In the genomic region with DNA sequence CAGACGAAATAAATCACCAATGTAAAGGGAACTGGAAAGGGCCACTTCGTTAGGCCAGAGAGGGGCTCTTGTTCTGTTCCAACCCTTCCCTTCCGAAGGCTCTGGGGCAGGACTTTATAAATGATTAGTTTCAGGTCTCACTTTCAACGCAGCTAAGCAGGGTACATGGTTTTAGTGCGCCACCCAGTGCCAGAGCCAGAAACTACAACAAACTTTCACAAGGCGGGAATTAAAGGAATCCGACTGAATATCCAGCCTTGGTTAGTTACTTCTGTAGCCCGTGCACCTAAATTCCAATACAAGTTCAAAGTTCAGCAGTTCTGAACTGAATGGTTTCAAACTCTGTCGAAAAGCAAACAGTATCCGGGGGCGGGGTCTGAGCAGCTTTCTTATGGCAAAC, we compare ENCODE assay signal across 8 mouse cellular contexts. TPM values are rescaled to one million over a fixed set of nuclear protein-coding genes. Genes with fewer than 3 reads are reported as not detected.
A peak's percentile ranks its signal among the peaks of the same experiment; 100 is the strongest.
DNase-seq lines count a peak whose midpoint lies in the region; ATAC-seq and TF ChIP-seq lines count a peak whose summit lies in the region.

No protein-coding gene starts in this region.

- no peaks in the 10 kb centered on the region for H3K27me3 ChIP-seq in intestine, postnatal 0 days (replicated peaks; ENCODE audit: control insufficient read depth, insufficient read depth, low read length)
- H3K27me3 ChIP-seq in limb, embryonic 10.5 days (ENCODE audit: low read depth, poor library complexity, severe bottlenecking) = 0 out of 2 replicates have a peak, but pooled peaks cover 12% of the 10 kb centered on the region
- H3K27me3 ChIP-seq in midbrain, embryonic 11.5 days (ENCODE audit: control insufficient read depth, insufficient read depth, low read length) = no peaks in the 10 kb centered on the region

- no peak overlapping the region for H3K4me3 ChIP-seq in intestine, postnatal 0 days (ENCODE audit: low read depth, low read length)
- H3K4me3 ChIP-seq in limb, embryonic 10.5 days = no peak overlapping the region
- no peak overlapping the region for H3K4me3 ChIP-seq in midbrain, embryonic 11.5 days (ENCODE audit: low read depth, low read length)

- WGBS in intestine, postnatal 0 days = 4% methylated on average over 11 of the region's 11 CpGs
- 5% methylated on average over 11 of the region's 11 CpGs for WGBS in limb, embryonic 10.5 days
- 3% methylated on average over 11 of the region's 11 CpGs for WGBS in midbrain, embryonic 11.5 days

- no peaks in the 10 kb centered on the region for H3K9me3 ChIP-seq in intestine, postnatal 0 days (ENCODE audit: control insufficient read depth)
- H3K9me3 ChIP-seq in limb, embryonic 10.5 days (replicated peaks) = no peaks in the 10 kb centered on the region
- H3K9me3 ChIP-seq in midbrain, embryonic 11.5 days (ENCODE audit: control insufficient read depth, low read length) = no peaks in the 10 kb centered on the region

- intact Hi-C loops in heart, postnatal 25 days (cut with DNase I) = loop anchor here (1.0 to 5.0 kb wide), 3 partner anchors 172 to 387 kb away; a partner anchor contains a TSS
- intact Hi-C loops in gastrocnemius, postnatal 14 days (cut with DNase I; ENCODE audit: low total_unique reads) = loop anchor here (2.0 kb wide), 1 partner anchor 248 kb away; no protein-coding TSS in a partner anchor

- peak; percentile 88 for ATAC-seq in common myeloid progenitor, adult 5-6 weeks (replicated peaks; ENCODE audit: low read depth, poor library complexity, severe bottlenecking)
- peak; percentile 32 for ATAC-seq in intestine, postnatal 0 days
- ATAC-seq in midbrain, embryonic 11.5 days (ENCODE audit: low FRiP score) = peak; percentile 77

- no peaks in the 10 kb centered on the region for H3K36me3 ChIP-seq in intestine, postnatal 0 days (ENCODE audit: control insufficient read depth, insufficient read depth)
- H3K36me3 ChIP-seq in limb, embryonic 10.5 days = no peaks in the 10 kb centered on the region
- H3K36me3 ChIP-seq in midbrain, embryonic 11.5 days (ENCODE audit: control insufficient read depth, insufficient read depth, low read length) = no peaks in the 10 kb centered on the region

- peak; percentile 81 for DNase-seq in heart, adult 11 months
- no peak for DNase-seq in heart, postnatal 25 days (ENCODE audit: low spot score)
- DNase-seq in gastrocnemius, postnatal 14 days = peak; percentile 65
- DNase-seq in limb, embryonic 10.5 days (ENCODE audit: low spot score) = peak; percentile 86
- DNase-seq in midbrain, embryonic 11.5 days (ENCODE audit: low spot score, missing footprints) = peak; percentile 99
- DNase-seq in spleen, adult 12 weeks (ENCODE audit: low spot score) = peak; percentile 11

- no peak overlapping the region for H3K27ac ChIP-seq in intestine, postnatal 0 days (ENCODE audit: low read depth, low read length)
- H3K27ac ChIP-seq in limb, embryonic 10.5 days = no peak overlapping the region
- H3K27ac ChIP-seq in midbrain, embryonic 11.5 days (ENCODE audit: low read depth, low read length) = no peak overlapping the region

- H3K4me2 ChIP-seq in intestine, postnatal 0 days (replicated peaks; ENCODE audit: low read depth) = peak overlapping the region; percentile 42
- H3K4me2 ChIP-seq in midbrain, embryonic 11.5 days = no peak overlapping the region

- peak; percentile 90 for TF ChIP-seq CTCF in intestine, postnatal 0 days (IDR thresholded peaks at IDR 0.05; ENCODE audit: low read depth)

- H3K4me1 ChIP-seq in intestine, postnatal 0 days (replicated peaks; ENCODE audit: control insufficient read depth, insufficient read depth, low read length) = no peaks in the 10 kb centered on the region
- H3K4me1 ChIP-seq in limb, embryonic 10.5 days = peaks cover 20% of the 10 kb centered on the region
- H3K4me1 ChIP-seq in midbrain, embryonic 11.5 days (ENCODE audit: control insufficient read depth, insufficient read depth, low read length) = no peaks in the 10 kb centered on the region

- H3K9ac ChIP-seq in intestine, postnatal 0 days (ENCODE audit: low read depth, low read length) = no peak overlapping the region
- no peak overlapping the region for H3K9ac ChIP-seq in midbrain, embryonic 11.5 days (ENCODE audit: low read length)

RNA-seq across cellular contexts. Expression of a gene that starts 9.2 kb away (rescaled TPM):
- total RNA-seq in heart, postnatal 25 days (2021) = under 1 TPM; 0.13 to 0.20 TPM
- not detected in 2 replicates for total RNA-seq in common myeloid progenitor, adult 5-6 weeks (2017)
- not detected for total RNA-seq in gastrocnemius, postnatal 14 days (2021)
- polyA plus RNA-seq in intestine, postnatal 0 days (2015; fragmentation: Nextera tagmentation; extraction: Ambion mirVana) = not detected in 2 replicates
- not detected in 2 replicates for polyA plus RNA-seq in limb, embryonic 10.5 days (2016; fragmentation: Nextera tagmentation; extraction: Ambion mirVana)
- 1.1 and 1.9 TPM in 2 replicates for polyA plus RNA-seq in midbrain, embryonic 11.5 days (2014; fragmentation: Nextera tagmentation; extraction: Ambion mirVana)

RNA-seq across cellular contexts. Expression of a gene that starts 49.8 kb away (rescaled TPM):
- total RNA-seq in heart, postnatal 25 days (2021) = 10 to 100 TPM; 15.8 to 16.9 TPM
- total RNA-seq in common myeloid progenitor, adult 5-6 weeks (2017) = 3.3 and 9.4 TPM in 2 replicates
- total RNA-seq in gastrocnemius, postnatal 14 days (2021) = 1 to 10 TPM; 2.2 to 2.9 TPM
- polyA plus RNA-seq in intestine, postnatal 0 days (2015; fragmentation: Nextera tagmentation; extraction: Ambion mirVana) = 18.5 and 22.4 TPM in 2 replicates
- polyA plus RNA-seq in limb, embryonic 10.5 days (2016; fragmentation: Nextera tagmentation; extraction: Ambion mirVana) = 16.3 and 18.2 TPM in 2 replicates
- 20.2 and 21.5 TPM in 2 replicates for polyA plus RNA-seq in midbrain, embryonic 11.5 days (2014; fragmentation: Nextera tagmentation; extraction: Ambion mirVana)

Comparison
In these comparisons a context has a peak if more than half of its experiments do, and no peak if none do; other contexts are left out.
1. ATAC-seq: peak in every context shown above with its lines; median percentile 88 in common myeloid progenitor, adult 5-6 weeks; 77 in midbrain, embryonic 11.5 days; 32 in intestine, postnatal 0 days.